17 mouse cellular contexts compared by ENCODE assay signal in genomic region chr1:131336017-131336416, GRCm38 (mm10). TPM values are rescaled to one million over a fixed set of nuclear protein-coding genes. Genes with fewer than 3 reads are reported as not detected.
DNase-seq lines count a peak whose midpoint lies in the region; ATAC-seq and TF ChIP-seq lines count a peak whose summit lies in the region.
"Had no signal": no experiment of that assay in that cellular context is flagged by ENCODE, and none has a peak within 500 bp of the region (broad histone marks: within the 10 kb centered on the region; RNA-seq: fewer than 3 reads in every experiment).

No protein-coding gene starts in this region.

- ATAC-seq in heart, embryonic 13.5 days (ENCODE audit: extremely low read depth, insufficient number of reproducible peaks, low FRiP score, low TSS enrichment): no peak
- no peak for ATAC-seq in embryonic facial prominence, embryonic 13.5 days (ENCODE audit: insufficient number of reproducible peaks, insufficient read depth, low FRiP score, low TSS enrichment, low read depth)
- ATAC-seq: inflammation-experienced regulatory T-cells, adult 6 months; midbrain, embryonic 16.5 days had no signal

- no peak overlapping the region for H3K4me3 ChIP-seq in heart, embryonic 13.5 days
- no peak overlapping the region for H3K4me3 ChIP-seq in CH12.LX (replicated peaks in 1 of 3; ENCODE audit: low read depth in 2 of 3, low read length in 2 of 3, poor library complexity in 1 of 3)
- no peak overlapping the region for H3K4me3 ChIP-seq in embryonic facial prominence, embryonic 13.5 days
- H3K4me3 ChIP-seq in cerebellum, adult 2 months (replicated peaks; ENCODE audit: insufficient read depth, low read depth, low read length): no peak overlapping the region
- H3K4me3 ChIP-seq: heart, embryonic 15.5 days; lung, embryonic 15.5 days; neural tube, embryonic 12.5 days had no signal

- no peak for TF ChIP-seq POLR2A in CH12.LX (IDR thresholded peaks at IDR 0.05; ENCODE audit: low read depth, low read length)
- no peak for TF ChIP-seq POLR2A in cerebellum, adult 2 months (IDR thresholded peaks at IDR 0.05; ENCODE audit: borderline replicate concordance, insufficient read depth, low read length)

- dilution Hi-C loops in CH12.LX (cut with MboI; ENCODE audit: extremely low pct_ligation_motif_present, extremely low pct_unique_long_range_greater_than_20kb, low sequenced_read_pairs): no loop called here

- TF ChIP-seq EP300 in CH12.LX (IDR thresholded peaks at IDR 0.05; ENCODE audit: low read length): no peak

- intact Hi-C loops in heart, postnatal 14 days (cut with DNase I): no loop called here

- no peak for DNase-seq in heart, postnatal 14 days
- DNase-seq in CH12.LX (ENCODE audit: extremely low read depth): no peak
- DNase-seq in kidney, postnatal 10 days: peak; percentile 27
- no peak for DNase-seq in lung, postnatal 14 days
- DNase-seq in right cerebral cortex, postnatal 14 days: no peak
- DNase-seq in cerebellum, adult 2 months: no peak
- DNase-seq: gastrocnemius, postnatal 25 days; layer of hippocampus, postnatal 36 days; thymus, postnatal 25 days had no signal

- no peaks in the 10 kb centered on the region for H3K9me3 ChIP-seq in heart, embryonic 13.5 days
- no peaks in the 10 kb centered on the region for H3K9me3 ChIP-seq in CH12.LX (replicated peaks; ENCODE audit: low read length)
- no peaks in the 10 kb centered on the region for H3K9me3 ChIP-seq in embryonic facial prominence, embryonic 13.5 days
- H3K9me3 ChIP-seq: heart, embryonic 15.5 days; lung, embryonic 15.5 days; neural tube, embryonic 12.5 days had no signal

- H3K9ac ChIP-seq in heart, embryonic 13.5 days: no peak overlapping the region
- H3K9ac ChIP-seq in CH12.LX (ENCODE audit: insufficient read depth, low read depth): no peak overlapping the region
- H3K9ac ChIP-seq in embryonic facial prominence, embryonic 13.5 days: no peak overlapping the region
- H3K9ac ChIP-seq: heart, embryonic 15.5 days; lung, embryonic 15.5 days; neural tube, embryonic 12.5 days had no signal

- TF ChIP-seq CTCF in CH12.LX (conservative IDR thresholded peaks at IDR 0.05 in 1 of 2, IDR thresholded peaks at IDR 0.05 in 1 of 2; ENCODE audit: low read depth in 2 of 2, low read length in 2 of 2): no peak
- no peak for TF ChIP-seq CTCF in cerebellum, adult 2 months (IDR thresholded peaks at IDR 0.05; ENCODE audit: borderline replicate concordance, insufficient read depth, low read depth, low read length)

- peak overlapping the region; percentile 62 for H3K27ac ChIP-seq in heart, embryonic 13.5 days (replicated peaks)
- peak overlapping the region; percentile 21; the same call in 1 of the 2 replicates for H3K27ac ChIP-seq in CH12.LX (ENCODE audit: insufficient read depth, low read depth)
- 0 out of 2 replicates have a peak overlapping the region, but pooled peaks have one; percentile 22 for H3K27ac ChIP-seq in embryonic facial prominence, embryonic 13.5 days
- no peak overlapping the region; the same call in 1 of the 2 replicates for H3K27ac ChIP-seq in cerebellum, adult 2 months (ENCODE audit: insufficient read depth, low read length)
- H3K27ac ChIP-seq: heart, embryonic 15.5 days; lung, embryonic 15.5 days; neural tube, embryonic 12.5 days had no signal

- H3K4me1 ChIP-seq in heart, embryonic 13.5 days: peaks cover 25% of the 10 kb centered on the region
- H3K4me1 ChIP-seq in CH12.LX (ENCODE audit: control insufficient read depth in 1 of 2, insufficient read depth in 2 of 2): peaks cover 19 to 62% of the 10 kb centered on the region in 2 experiments; a peak in 3 of 4 replicates
- H3K4me1 ChIP-seq in embryonic facial prominence, embryonic 13.5 days: 0 out of 2 replicates have a peak, but pooled peaks cover 5% of the 10 kb centered on the region
- peaks cover 10% of the 10 kb centered on the region; the same call in 1 of the 2 replicates for H3K4me1 ChIP-seq in cerebellum, adult 2 months (ENCODE audit: control insufficient read depth, insufficient read depth, low read length)
- H3K4me1 ChIP-seq: lung, embryonic 15.5 days had no signal

- TF ChIP-seq RAD21 in CH12.LX (IDR thresholded peaks at IDR 0.05; ENCODE audit: low read depth, low read length): no peak

- no peak overlapping the region for H3K4me2 ChIP-seq in heart, embryonic 13.5 days
- no peak overlapping the region for H3K4me2 ChIP-seq in CH12.LX (ENCODE audit: insufficient read depth, low read depth, poor library complexity, severe bottlenecking)
- H3K4me2 ChIP-seq in embryonic facial prominence, embryonic 13.5 days: no peak overlapping the region
- H3K4me2 ChIP-seq: heart, embryonic 15.5 days; liver, embryonic 11.5 days; lung, embryonic 15.5 days; neural tube, embryonic 12.5 days had no signal

- no peaks in the 10 kb centered on the region for H3K27me3 ChIP-seq in heart, embryonic 13.5 days (replicated peaks)
- no peaks in the 10 kb centered on the region for H3K27me3 ChIP-seq in CH12.LX (replicated peaks)
- H3K27me3 ChIP-seq in embryonic facial prominence, embryonic 13.5 days: no peaks in the 10 kb centered on the region
- H3K27me3 ChIP-seq in cerebellum, adult 2 months (ENCODE audit: control insufficient read depth, insufficient read depth, low read length): no peaks in the 10 kb centered on the region
- H3K27me3 ChIP-seq: heart, embryonic 15.5 days; lung, embryonic 15.5 days; neural tube, embryonic 12.5 days had no signal

- H3K79me2 ChIP-seq in CH12.LX (replicated peaks; ENCODE audit: control insufficient read depth, extremely low read depth, insufficient read depth, poor library complexity, severe bottlenecking): no peaks in the 10 kb centered on the region

- in situ Hi-C loops in CH12.LX (cut with MboI; ENCODE audit: low pct_ligation_motif_present, low pct_unique_long_range_greater_than_20kb, low sequenced_read_pairs): no loop called here

- H3K36me3 ChIP-seq in heart, embryonic 13.5 days: peaks cover 79% of the 10 kb centered on the region
- H3K36me3 ChIP-seq in CH12.LX (replicated peaks in 1 of 2; ENCODE audit: control insufficient read depth in 1 of 2, insufficient read depth in 1 of 2, low read length in 1 of 2): peaks cover 18 to 53% of the 10 kb centered on the region in 2 experiments
- H3K36me3 ChIP-seq in embryonic facial prominence, embryonic 13.5 days: peaks cover 44% of the 10 kb centered on the region

- 58% methylated on average over 5 of the region's 5 CpGs for WGBS in heart, embryonic 13.5 days
- WGBS in embryonic facial prominence, embryonic 13.5 days: 67% methylated on average over 5 of the region's 5 CpGs
- WGBS in cerebellum, adult 2 months: 42% methylated on average over 5 of the region's 5 CpGs

TF ChIP-seq in CH12.LX, 34 proteins besides CTCF, POLR2A, EP300 and RAD21:
- TF ChIP-seq ZKSCAN1 (IDR thresholded peaks at IDR 0.05; ENCODE audit: borderline replicate concordance, low read depth, low read length) (no peak), IRF4 (IDR thresholded peaks at IDR 0.05; ENCODE audit: low read depth, low read length) (no peak), NELFE (IDR thresholded peaks at IDR 0.05; ENCODE audit: low read depth, low read length) (no peak), MAFK (IDR thresholded peaks at IDR 0.05; ENCODE audit: insufficient replicate concordance, low read length) (no peak), UBTF (IDR thresholded peaks at IDR 0.05; ENCODE audit: low read depth, low read length) (no peak), MXI1 (IDR thresholded peaks at IDR 0.05; ENCODE audit: low read depth, low read length) (no peak), ZC3H11A (IDR thresholded peaks at IDR 0.05; ENCODE audit: low read depth, low read length) (no peak), MYC (IDR thresholded peaks at IDR 0.05; ENCODE audit: low read depth, low read length) (no peak), MAZ (IDR thresholded peaks at IDR 0.05; ENCODE audit: low read depth, low read length) (no peak), ZMIZ1 (IDR thresholded peaks at IDR 0.05; ENCODE audit: low read depth, low read length) (no peak), CHD1 (IDR thresholded peaks at IDR 0.05; ENCODE audit: low read depth, low read length) (no peak), HCFC1 (IDR thresholded peaks at IDR 0.05; ENCODE audit: low read depth, low read length) (no peak)
TF ChIP-seq in CH12.LX: peak in this region for 0.

RNA-seq across cellular contexts. Expression of gene Ikbke, which starts 56.6 kb away (rescaled TPM):
- polyA plus RNA-seq in heart, embryonic 13.5 days (2015; fragmentation: Nextera tagmentation; extraction: Ambion mirVana): 2.4 and 2.8 TPM in 2 replicates
- 1 to 10 TPM; 2.2 to 3.0 TPM for total RNA-seq in heart, postnatal 14 days (2021)
- total RNA-seq in CH12.LX (2012; rRNA removed): 31.6 and 43.8 TPM in 2 replicates
- 11.6 and 14.0 TPM in 2 replicates for total RNA-seq in CH12.LX (2014; rRNA removed)
- polyA plus RNA-seq in CH12.LX (2012; ENCODE audit: insufficient read length, low read depth): 29.5 and 33.1 TPM in 2 replicates
- polyA plus RNA-seq in embryonic facial prominence, embryonic 13.5 days (2015; fragmentation: Nextera tagmentation; extraction: Ambion mirVana): 2.7 and 3.6 TPM in 2 replicates
- polyA plus RNA-seq in cerebellum, adult 2 months (2012; rRNA removed): 1.5 and 1.8 TPM in 2 replicates
